Mouse (Mus musculus) heart, adult 11 months (tissue): Measurements from ENCODE around the gene Git2.

Source experiments
- DNase-seq: peaks from one replicate; pipeline ENCODE4 v3.0.0; 2022

Git2 gene

DNA sequence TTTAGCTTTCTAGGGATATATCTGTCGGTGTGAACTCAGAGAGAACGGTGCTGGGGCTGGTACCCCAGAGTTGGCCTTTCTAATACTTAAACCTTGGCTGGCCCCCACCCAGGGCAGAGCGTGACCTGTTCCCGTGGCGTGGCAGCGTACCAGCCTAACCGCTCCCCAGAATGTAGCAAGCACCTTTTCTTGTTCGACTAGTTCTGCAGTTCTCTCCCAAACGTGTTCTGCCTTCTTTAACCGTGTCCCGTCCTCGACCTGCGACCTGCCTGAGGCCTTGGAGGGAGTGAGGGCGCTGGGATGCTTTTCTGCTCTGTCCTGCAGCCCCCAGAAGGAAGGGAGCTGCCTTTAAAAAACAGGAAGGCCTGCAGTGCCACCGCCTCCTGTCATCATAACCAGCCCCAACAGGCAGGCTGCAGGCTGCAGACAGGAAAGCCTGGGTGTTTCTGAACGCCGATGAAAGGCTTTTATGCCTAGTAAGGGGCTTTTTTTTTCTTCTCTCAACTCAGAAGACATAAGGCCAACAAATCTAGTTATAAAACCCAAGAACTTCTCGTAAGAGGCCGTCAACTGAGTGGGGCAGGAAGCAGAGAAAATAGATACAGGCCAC, 94.5 kb downstream of the Git2 start:
- DNase-seq = no peak

DNA sequence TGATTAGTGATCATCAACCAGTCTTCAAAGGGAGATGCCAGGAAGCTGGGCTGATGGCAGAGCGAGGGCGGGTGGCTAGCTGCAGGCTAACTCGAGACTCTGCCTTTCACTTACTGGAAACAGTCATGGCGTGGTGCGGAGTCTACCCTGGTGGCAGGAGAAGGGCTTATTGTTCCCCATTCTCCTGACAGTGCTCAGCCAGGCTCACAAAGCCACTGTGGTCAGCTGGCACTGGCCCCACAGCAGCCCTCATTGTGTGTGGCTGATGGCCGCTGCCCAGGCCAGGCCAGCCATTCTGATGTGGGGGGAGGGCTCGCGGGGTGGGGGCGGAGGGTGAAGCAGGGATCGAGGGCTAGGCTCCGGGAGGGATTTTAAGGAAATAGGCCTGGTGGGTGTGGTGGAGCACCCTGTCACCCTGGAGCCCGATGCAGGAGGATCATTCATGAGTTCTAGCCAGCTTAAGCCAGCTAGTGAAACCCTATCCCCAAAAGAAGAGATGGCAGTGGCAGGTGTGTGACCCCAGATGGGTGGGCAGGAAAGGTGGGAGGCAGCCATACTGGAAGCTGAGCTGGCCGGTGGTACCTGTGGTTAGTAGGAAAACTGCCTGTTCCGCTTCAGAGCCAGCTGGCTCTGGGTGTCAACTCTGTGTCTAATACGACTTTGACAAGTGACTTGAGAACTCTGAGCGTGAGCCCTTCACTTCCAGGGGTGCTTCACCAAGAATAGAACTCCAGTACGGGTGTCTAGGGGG, 95.3 kb downstream of the Git2 start:
- DNase-seq = peak; percentile 92
